Mouse (Mus musculus): Measurements from ENCODE around the gene Ppp1r17.

- TF ChIP-seq CTCF (conservative IDR thresholded peaks at IDR 0.05; ENCODE audit: low read length): no peak
- TF ChIP-seq POU5F1 (IDR thresholded peaks at IDR 0.05; ENCODE audit: borderline replicate concordance, low read length): no peak
- TF ChIP-seq NANOG (IDR thresholded peaks at IDR 0.05; ENCODE audit: borderline replicate concordance, low read length): no peak
These were observed 12.7 kb downstream of the Ppp1r17 start for GRCm38 (mm10) chr6:56029986-56030385.
